Mouse (Mus musculus) megakaryocyte, embryonic 14.5 days (primary cell): ENCODE data around the gene Dap. TPM values are rescaled to one million over a fixed set of nuclear protein-coding genes. Genes with fewer than 3 reads are reported as not detected.

Experiments
- H3K27me3 ChIP-seq: replicated peaks from 2 replicates; pipeline ENCODE3; 2012; ENCODE audit warnings: inconsistent platforms
- H3K36me3 ChIP-seq: replicated peaks from 2 replicates; pipeline ENCODE3; 2012; ENCODE audit warnings: low read length, inconsistent platforms, mixed read lengths
- H3K4me1 ChIP-seq: 2 replicates; pipeline ENCODE4 v1.6.1; 2012; ENCODE audit warnings: inconsistent platforms
- H3K4me3 ChIP-seq: replicated peaks from 2 replicates; pipeline ENCODE3; 2012; ENCODE audit warnings: moderate library complexity, mild to moderate bottlenecking, inconsistent platforms
- H3K9me3 ChIP-seq: 2 replicates; pipeline ENCODE4 v1.6.1; 2012; ENCODE audit warnings: inconsistent platforms
- FLI1 ChIP-seq: IDR thresholded peaks from 2 replicates; pipeline ENCODE4 v1.6.1; 2012; ENCODE audit warnings: low read length, inconsistent platforms, mixed read lengths
- GATA1 ChIP-seq: IDR thresholded peaks from 3 replicates; pipeline ENCODE4 v1.6.1; 2012; ENCODE audit warnings: mixed read lengths, low read length, inconsistent platforms, borderline replicate concordance
- polyA plus RNA-seq: library from polyadenylated mRNA; stranded (reverse); fragments of >175 nt; gene quantifications from 2 replicates; pipeline ENCODE4 v1.2.3, GENCODE M21; 2012; ENCODE audit warnings: low replicate concordance; ENCODE audit not compliant: insufficient read depth

Dap gene
- polyA plus RNA-seq, 1 experiment: 178 TPM

DNA sequence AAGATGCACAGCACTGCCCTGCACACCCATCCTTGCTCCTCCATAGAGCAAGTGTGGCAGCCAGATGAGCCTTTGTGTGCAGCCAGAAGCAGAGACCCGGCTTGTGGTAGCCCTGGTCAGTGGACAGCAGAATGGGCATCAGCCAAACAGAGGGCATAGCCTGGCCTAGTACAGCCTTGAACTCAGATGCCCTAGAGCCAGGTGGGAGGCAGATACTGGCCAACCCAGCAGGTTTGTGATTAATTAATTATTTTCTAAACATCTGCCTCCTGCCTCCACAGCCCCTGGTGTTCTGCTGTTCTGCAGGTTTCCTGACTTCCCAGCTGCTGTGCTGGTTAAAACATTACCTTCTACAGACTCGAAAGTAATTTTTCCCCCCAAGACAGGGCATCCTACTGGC lies 55.0 kb downstream of the Dap start:
- peaks cover 8% of the 10 kb centered on the region for H3K4me1 ChIP-seq
- no peak for TF ChIP-seq FLI1
- no peak for TF ChIP-seq GATA1
- no peak overlapping the region for H3K4me3 ChIP-seq
- no peaks in the 10 kb centered on the region for H3K9me3 ChIP-seq
- H3K36me3 ChIP-seq: peaks cover 18% of the 10 kb centered on the region
- H3K27me3 ChIP-seq: peaks cover 26% of the 10 kb centered on the region

DNA sequence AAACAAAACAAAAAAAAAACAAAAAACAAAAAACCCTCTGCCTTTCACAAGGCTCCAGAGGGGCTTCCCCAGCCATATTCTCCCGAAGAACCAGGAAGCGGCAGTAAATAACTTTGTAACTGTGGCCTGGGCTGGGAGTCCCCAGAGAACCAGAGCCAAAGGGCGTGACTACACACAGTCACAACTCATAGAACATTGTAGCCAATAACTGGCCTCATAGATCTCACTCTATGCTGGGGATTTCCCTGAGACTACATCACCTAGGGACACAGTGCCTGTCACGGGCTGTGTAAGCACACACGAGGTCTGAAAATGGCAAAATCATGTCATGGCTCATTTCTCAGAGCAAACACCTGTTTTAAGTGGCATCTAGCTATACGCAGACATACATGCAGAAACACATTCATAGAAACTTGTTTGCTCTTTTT lies 55.5 kb downstream of the Dap start:
- H3K9me3 ChIP-seq: no peaks in the 10 kb centered on the region
- no peak for TF ChIP-seq FLI1
- TF ChIP-seq GATA1: no peak
- H3K36me3 ChIP-seq: peaks cover 13% of the 10 kb centered on the region
- H3K4me3 ChIP-seq: no peak overlapping the region
- peaks cover 27% of the 10 kb centered on the region for H3K27me3 ChIP-seq
- H3K4me1 ChIP-seq: peaks cover 3% of the 10 kb centered on the region; the same call in 1 of the 2 replicates

DNA sequence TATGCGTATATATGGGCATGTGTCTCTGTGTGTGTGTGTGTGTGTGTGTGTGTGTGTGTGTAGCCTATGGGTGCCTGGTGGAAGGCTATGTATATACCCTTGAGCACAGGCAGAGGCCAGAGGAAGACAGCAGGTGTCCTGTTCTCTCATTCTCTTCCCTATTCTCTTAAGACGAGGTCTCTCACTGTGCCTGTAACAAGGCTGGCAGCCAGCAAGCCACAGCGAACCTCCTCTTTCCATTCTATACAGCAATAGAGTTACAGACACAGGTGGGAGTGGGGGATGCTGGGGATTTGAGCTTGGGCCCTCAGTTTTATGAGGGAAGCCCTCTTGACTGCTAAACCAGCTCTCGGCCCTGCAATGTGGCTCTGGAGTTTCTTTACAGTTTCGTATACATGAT lies 55.9 kb downstream of the Dap start:
- TF ChIP-seq FLI1 (no peak), GATA1 (no peak)
- Histone ChIP-seq H3K27me3 (peaks cover 24% of the 10 kb centered on the region), H3K4me1 (peaks cover 1% of the 10 kb centered on the region), H3K36me3 (peaks cover 8% of the 10 kb centered on the region), H3K4me3 (no peak overlapping the region), H3K9me3 (no peaks in the 10 kb centered on the region)

DNA sequence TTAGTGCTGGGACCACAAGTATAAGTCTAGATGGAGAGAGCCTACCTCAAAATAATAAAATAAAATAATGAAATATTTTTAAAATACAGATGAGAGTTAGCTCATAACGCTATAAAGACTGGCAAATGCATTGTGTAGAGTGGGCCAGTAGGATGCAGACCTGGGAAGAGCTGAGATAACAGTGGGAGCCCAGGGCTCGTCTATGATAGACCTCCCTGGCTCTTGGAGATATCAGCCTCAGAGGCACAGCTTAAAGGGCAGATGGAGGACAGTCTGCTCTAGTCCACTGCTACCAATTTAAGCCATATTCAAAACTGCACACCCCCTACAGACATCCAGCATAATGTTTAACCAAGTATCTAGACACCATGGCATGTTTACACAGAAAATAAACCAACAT lies 56.6 kb downstream of the Dap start:
- Histone ChIP-seq H3K27me3 (peaks cover 27% of the 10 kb centered on the region), H3K4me1 (peaks cover 4% of the 10 kb centered on the region), H3K9me3 (no peaks in the 10 kb centered on the region), H3K36me3 (peaks cover 2% of the 10 kb centered on the region), H3K4me3 (no peak overlapping the region)
- TF ChIP-seq FLI1 (no peak), GATA1 (no peak)

GRCm38 (mm10) chr15:31281830-31282229 lies 57.7 kb downstream of the Dap start:
- Histone ChIP-seq H3K27me3 (peaks cover 24% of the 10 kb centered on the region), H3K36me3 (no peaks in the 10 kb centered on the region), H3K4me3 (no peak overlapping the region), H3K9me3 (no peaks in the 10 kb centered on the region), H3K4me1 (peaks cover 6% of the 10 kb centered on the region)
- TF ChIP-seq GATA1 (no peak), FLI1 (no peak)

DNA sequence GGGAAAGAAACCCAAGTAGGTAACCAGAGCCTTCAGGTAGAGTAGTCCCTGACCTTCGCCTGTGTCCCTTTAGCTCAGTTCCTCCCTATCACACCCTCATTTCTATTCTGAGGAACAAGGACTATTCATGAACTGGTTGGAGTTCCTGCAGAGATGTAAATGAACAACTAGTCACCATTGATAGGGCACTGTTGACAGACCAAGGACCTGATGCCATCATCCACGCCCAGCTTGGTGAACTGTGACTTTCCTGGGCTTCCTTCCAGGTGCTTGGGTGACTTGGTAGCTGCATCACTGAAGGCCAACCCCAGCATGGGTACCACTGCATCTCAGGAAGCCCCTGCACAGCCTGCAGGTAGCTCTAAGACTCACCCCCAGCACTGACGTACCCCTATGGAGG lies 58.2 kb downstream of the Dap start:
- Histone ChIP-seq H3K4me1 (peaks cover 7% of the 10 kb centered on the region), H3K9me3 (no peaks in the 10 kb centered on the region), H3K4me3 (no peak overlapping the region), H3K36me3 (no peaks in the 10 kb centered on the region), H3K27me3 (peaks cover 24% of the 10 kb centered on the region)
- TF ChIP-seq GATA1 (no peak), FLI1 (no peak)

DNA sequence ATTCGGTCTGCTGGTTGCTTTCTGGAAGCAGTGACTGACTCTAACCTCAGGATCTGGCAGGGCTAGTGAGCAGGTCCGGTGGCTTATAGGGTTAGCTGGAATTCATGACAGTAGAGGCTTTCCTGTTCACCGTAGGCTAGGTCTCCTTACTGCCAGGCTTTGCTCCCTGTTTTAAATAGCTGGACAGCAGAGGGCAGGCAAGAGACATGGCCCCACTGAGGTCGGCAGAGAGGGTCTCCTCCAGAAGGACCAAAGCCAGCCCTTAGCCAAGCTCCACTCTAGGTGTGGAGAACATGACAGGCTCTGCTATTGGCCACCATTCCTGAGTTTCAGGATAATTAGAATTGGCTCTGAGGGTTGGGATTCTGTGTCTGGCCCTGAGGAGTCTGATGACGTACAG lies 60.0 kb downstream of the Dap start:
- peaks cover 21% of the 10 kb centered on the region for H3K27me3 ChIP-seq
- no peak for TF ChIP-seq GATA1
- no peak for TF ChIP-seq FLI1
- peaks cover 7% of the 10 kb centered on the region for H3K4me1 ChIP-seq
- no peaks in the 10 kb centered on the region for H3K36me3 ChIP-seq
- H3K4me3 ChIP-seq: no peak overlapping the region
- H3K9me3 ChIP-seq: no peaks in the 10 kb centered on the region

DNA sequence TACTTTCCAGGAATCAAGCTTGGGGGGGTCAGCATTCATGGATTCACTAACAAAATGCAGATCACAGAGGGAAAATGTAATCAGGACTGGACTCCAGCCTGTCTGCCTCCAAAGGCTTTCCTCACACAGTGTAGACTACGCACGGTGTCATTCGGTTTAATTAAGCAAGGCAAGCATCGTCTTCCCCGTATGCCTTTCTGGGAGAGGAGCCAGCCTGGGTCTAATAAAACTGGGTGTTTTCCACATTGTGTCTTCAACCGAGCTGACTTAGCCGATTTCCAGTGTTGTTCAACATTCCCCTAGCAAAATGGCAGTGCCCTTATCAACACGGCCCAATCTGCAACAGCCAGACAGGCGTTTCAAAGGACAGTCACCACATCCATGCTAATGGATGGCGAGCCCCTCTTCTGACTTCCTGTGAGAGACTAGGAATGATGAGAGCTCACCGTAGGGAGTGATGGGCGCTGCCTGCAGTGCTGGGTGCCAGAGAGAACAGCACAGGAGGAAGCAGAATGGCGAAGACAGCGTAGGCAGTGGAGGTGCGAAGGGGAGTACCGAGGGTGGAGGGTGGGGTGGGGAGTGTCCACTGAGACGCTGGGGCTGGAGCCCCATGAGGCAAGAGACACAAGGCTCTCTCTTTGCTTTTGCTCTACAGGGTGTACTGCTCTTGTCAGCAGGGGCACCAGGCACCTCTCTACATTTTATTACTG lies 61.0 kb downstream of the Dap start:
- TF ChIP-seq GATA1: no peak
- no peak for TF ChIP-seq FLI1
- peaks cover 7% of the 10 kb centered on the region for H3K4me1 ChIP-seq
- H3K9me3 ChIP-seq: no peaks in the 10 kb centered on the region
- no peaks in the 10 kb centered on the region for H3K36me3 ChIP-seq
- H3K4me3 ChIP-seq: no peak overlapping the region
- H3K27me3 ChIP-seq: peaks cover 21% of the 10 kb centered on the region

GRCm38 (mm10) chr15:31285695-31286094 lies 61.6 kb downstream of the Dap start:
- no peaks in the 10 kb centered on the region for H3K9me3 ChIP-seq
- peaks cover 7% of the 10 kb centered on the region for H3K4me1 ChIP-seq
- peaks cover 21% of the 10 kb centered on the region for H3K27me3 ChIP-seq
- no peak overlapping the region for H3K4me3 ChIP-seq
- no peak for TF ChIP-seq FLI1
- TF ChIP-seq GATA1: no peak
- H3K36me3 ChIP-seq: no peaks in the 10 kb centered on the region

GRCm38 (mm10) chr15:31292627-31293026 lies 68.5 kb downstream of the Dap start:
- Histone ChIP-seq H3K4me1 (peaks cover 3% of the 10 kb centered on the region; the same call in 1 of the 2 replicates), H3K36me3 (peaks cover 32% of the 10 kb centered on the region), H3K9me3 (no peaks in the 10 kb centered on the region), H3K4me3 (no peak overlapping the region), H3K27me3 (peaks cover 13% of the 10 kb centered on the region)
- TF ChIP-seq GATA1 (no peak), FLI1 (no peak)
